Mouse (Mus musculus): ENCODE measurements at regions not wholly inside any gene's neighbourhood (a gene's known extent, or its start where the extent isn't known, plus 50 kb on each side); places are given as distances from the start of the nearest gene placed in this dataset.

GRCm38 (mm10) chr14:92958138-92958537 is 932.3 kb downstream of the Pcdh9 start:
- no peak for DNase-seq (ENCODE audit: low read depth, low spot score)

GRCm38 (mm10) chr14:92955485-92955884 is 935.0 kb downstream of the Pcdh9 start:
- peak; percentile 35 for DNase-seq (ENCODE audit: low read depth, low spot score)

- peak; percentile 23 for DNase-seq (ENCODE audit: low read depth, low spot score)
Measured at GRCm38 (mm10) chr14:92907623-92908045, 982.8 kb downstream of the Pcdh9 start.

- DNase-seq (ENCODE audit: low read depth, low spot score), result no peak
Measured at GRCm38 (mm10) chr14:92874548-92874947, 1015.9 kb downstream of the Pcdh9 start.

GRCm38 (mm10) chr14:92866462-92866861 is 1024.0 kb downstream of the Pcdh9 start:
- no peak for DNase-seq (ENCODE audit: low read depth, low spot score)

- DNase-seq (ENCODE audit: low read depth, low spot score), result no peak
Measured at GRCm38 (mm10) chr14:92862942-92863341, 1027.5 kb downstream of the Pcdh9 start.

- no peak for DNase-seq (ENCODE audit: low read depth, low spot score)
Measured at GRCm38 (mm10) chr14:92860723-92861122, 1029.8 kb downstream of the Pcdh9 start.

GRCm38 (mm10) chr14:92833646-92834045 is 1056.8 kb downstream of the Pcdh9 start:
- no peak for DNase-seq (ENCODE audit: low read depth, low spot score)

GRCm38 (mm10) chr14:92829171-92829570 is 1061.3 kb downstream of the Pcdh9 start:
- DNase-seq (ENCODE audit: low read depth, low spot score), result peak; percentile 2

GRCm38 (mm10) chr14:92826576-92827284 is 1063.7 kb downstream of the Pcdh9 start:
- no peak for DNase-seq (ENCODE audit: low read depth, low spot score)

- no peak for DNase-seq (ENCODE audit: low read depth, low spot score)
Measured at GRCm38 (mm10) chr14:92820061-92820460, 1070.4 kb downstream of the Pcdh9 start.

All from telencephalon, adult 2 months (tissue).